8 mouse cellular contexts compared by ENCODE assay signal in genomic region chr17:24485090-24485860, GRCm38 (mm10). TPM values are rescaled to one million over a fixed set of nuclear protein-coding genes. Genes with fewer than 3 reads are reported as not detected.
DNase-seq lines count a peak whose midpoint lies in the region; ATAC-seq and TF ChIP-seq lines count a peak whose summit lies in the region.

No protein-coding gene starts in this region.

- ATAC-seq in forebrain, embryonic 16.5 days, result peak; percentile 14; the same call in 1 of the 2 replicates
- ATAC-seq in midbrain, embryonic 15.5 days (replicated peaks), result no peak
- no peak for ATAC-seq in lung, postnatal 0 days

- H3K9me3 ChIP-seq in forebrain, embryonic 16.5 days (ENCODE audit: control insufficient read depth, low read length), result no peaks in the 10 kb centered on the region
- H3K9me3 ChIP-seq in midbrain, embryonic 15.5 days, result no peaks in the 10 kb centered on the region
- H3K9me3 ChIP-seq in lung, postnatal 0 days (ENCODE audit: low read length), result no peaks in the 10 kb centered on the region

- H3K36me3 ChIP-seq in forebrain, embryonic 16.5 days (ENCODE audit: control insufficient read depth, insufficient read depth), result no peaks in the 10 kb centered on the region
- H3K36me3 ChIP-seq in midbrain, embryonic 15.5 days (replicated peaks), result no peaks in the 10 kb centered on the region
- H3K36me3 ChIP-seq in lung, postnatal 0 days (ENCODE audit: insufficient read depth, low read length), result no peaks in the 10 kb centered on the region

- no peak for TF ChIP-seq EP300 in lung, postnatal 0 days (IDR thresholded peaks at IDR 0.05)

- TF ChIP-seq CTCF in layer of hippocampus, adult 2 months (conservative IDR thresholded peaks at IDR 0.05), result no peak
- no peak for TF ChIP-seq CTCF in brain, embryonic 14.5 days (IDR thresholded peaks at IDR 0.05; ENCODE audit: borderline replicate concordance, extremely low read depth, insufficient read depth, insufficient read length)
- no peak for TF ChIP-seq CTCF in lung, postnatal 0 days (IDR thresholded peaks at IDR 0.05)

- 45% methylated on average over 11 of the region's 11 CpGs for WGBS in forebrain, embryonic 16.5 days
- WGBS in midbrain, embryonic 15.5 days, result 45% methylated on average over 11 of the region's 11 CpGs
- 51% methylated on average over 11 of the region's 11 CpGs for WGBS in lung, postnatal 0 days

- no peak overlapping the region for H3K4me3 ChIP-seq in layer of hippocampus, adult 2 months
- H3K4me3 ChIP-seq in forebrain, embryonic 16.5 days (replicated peaks; ENCODE audit: low read length), result no peak overlapping the region
- no peak overlapping the region for H3K4me3 ChIP-seq in midbrain, embryonic 15.5 days
- no peak overlapping the region for H3K4me3 ChIP-seq in lung, postnatal 0 days (ENCODE audit: low read depth, low read length)

- no peak for DNase-seq in layer of hippocampus, adult 2 months (ENCODE audit: low spot score in 2 of 2)
- DNase-seq in layer of hippocampus, adult 11-12 months (ENCODE audit: low spot score), result no peak
- peak; percentile 82 for DNase-seq in brain, embryonic 14.5 days (ENCODE audit: low read depth)
- DNase-seq in ovary, postnatal 10 days (ENCODE audit: low spot score), result no peak
- no peak for DNase-seq in lung, postnatal 0 days (ENCODE audit: low spot score)
- no peak for DNase-seq in left cerebral cortex, adult 11 months (ENCODE audit: low spot score)

- no peak for TF ChIP-seq POLR2A in brain, embryonic 14.5 days (IDR thresholded peaks at IDR 0.05; ENCODE audit: borderline replicate concordance, extremely low read depth, insufficient read depth, insufficient read length, poor library complexity, severe bottlenecking)

- H3K27me3 ChIP-seq in forebrain, embryonic 16.5 days (replicated peaks; ENCODE audit: control insufficient read depth, insufficient read depth, low read length), result no peaks in the 10 kb centered on the region
- no peaks in the 10 kb centered on the region for H3K27me3 ChIP-seq in midbrain, embryonic 15.5 days (replicated peaks)
- peaks cover 7% of the 10 kb centered on the region; the same call in 1 of the 2 replicates for H3K27me3 ChIP-seq in lung, postnatal 0 days (replicated peaks; ENCODE audit: insufficient read depth, low read length)

- H3K9ac ChIP-seq in forebrain, embryonic 16.5 days (replicated peaks; ENCODE audit: low read depth, low read length), result peak overlapping the region; percentile 31; the same call in 1 of the 2 replicates
- no peak overlapping the region; the same call in 1 of the 2 replicates for H3K9ac ChIP-seq in midbrain, embryonic 15.5 days
- H3K9ac ChIP-seq in lung, postnatal 0 days (replicated peaks; ENCODE audit: low read depth), result no peak overlapping the region

- H3K4me1 ChIP-seq in forebrain, embryonic 16.5 days (replicated peaks; ENCODE audit: control insufficient read depth, insufficient read depth, low read length), result peaks cover 24% of the 10 kb centered on the region
- H3K4me1 ChIP-seq in midbrain, embryonic 15.5 days, result peaks cover 30% of the 10 kb centered on the region
- H3K4me1 ChIP-seq in lung, postnatal 0 days (ENCODE audit: insufficient read depth, low read depth, low read length), result peaks cover 5% of the 10 kb centered on the region; the same call in 1 of the 2 replicates

- peak overlapping the region; percentile 36 for H3K27ac ChIP-seq in layer of hippocampus, adult 2 months
- peak overlapping the region; percentile 19; the same call in 1 of the 2 replicates for H3K27ac ChIP-seq in forebrain, embryonic 16.5 days (ENCODE audit: low read length)
- peak overlapping the region; percentile 26; the same call in 1 of the 2 replicates for H3K27ac ChIP-seq in midbrain, embryonic 15.5 days
- H3K27ac ChIP-seq in lung, postnatal 0 days (ENCODE audit: low read length), result no peak overlapping the region

- H3K4me2 ChIP-seq in forebrain, embryonic 16.5 days (ENCODE audit: low read length), result no peak overlapping the region
- H3K4me2 ChIP-seq in midbrain, embryonic 15.5 days, result no peak overlapping the region
- no peak overlapping the region for H3K4me2 ChIP-seq in lung, postnatal 0 days (replicated peaks; ENCODE audit: low read depth, low read length)

RNA-seq across cellular contexts. Expression of gene Caskin1, which starts 3.1 kb away (rescaled TPM):
- total RNA-seq in layer of hippocampus, adult 2 months (2021), result 100 to 1,000 TPM; 153 to 158 TPM
- 91.5 and 142 TPM in 2 replicates for polyA plus RNA-seq in brain, embryonic 14.5 days (2012; rRNA removed)
- polyA plus RNA-seq in forebrain, embryonic 16.5 days (2015; fragmentation: Nextera tagmentation; extraction: Ambion mirVana), result 18.8 and 30.4 TPM in 2 replicates
- polyA plus RNA-seq in midbrain, embryonic 15.5 days (2015; fragmentation: Nextera tagmentation; extraction: Ambion mirVana), result 50.3 and 52.9 TPM in 2 replicates
- 0.15 and 0.33 TPM in 2 replicates for polyA plus RNA-seq in lung, postnatal 0 days (2015; fragmentation: Nextera tagmentation; extraction: Ambion mirVana)

RNA-seq across cellular contexts. Expression of gene Mlst8, which starts 6.4 kb away (rescaled TPM):
- 10 to 100 TPM; 36.0 to 44.9 TPM for total RNA-seq in layer of hippocampus, adult 2 months (2021)
- 47.1 and 53.7 TPM in 2 replicates for polyA plus RNA-seq in brain, embryonic 14.5 days (2012; rRNA removed)
- 38.9 and 42.4 TPM in 2 replicates for polyA plus RNA-seq in forebrain, embryonic 16.5 days (2015; fragmentation: Nextera tagmentation; extraction: Ambion mirVana)
- polyA plus RNA-seq in midbrain, embryonic 15.5 days (2015; fragmentation: Nextera tagmentation; extraction: Ambion mirVana), result 40.6 and 43.7 TPM in 2 replicates
- polyA plus RNA-seq in lung, postnatal 0 days (2015; fragmentation: Nextera tagmentation; extraction: Ambion mirVana), result 13.0 and 14.4 TPM in 2 replicates

RNA-seq across cellular contexts. Expression of gene Bricd5, which starts 11.6 kb away (rescaled TPM):
- total RNA-seq in layer of hippocampus, adult 2 months (2021), result 1 to 10 TPM; 2.0 to 2.3 TPM
- 0.48 and 0.77 TPM in 2 replicates for polyA plus RNA-seq in brain, embryonic 14.5 days (2012; rRNA removed)
- 0.39 and 0.92 TPM in 2 replicates for polyA plus RNA-seq in forebrain, embryonic 16.5 days (2015; fragmentation: Nextera tagmentation; extraction: Ambion mirVana)
- 0.23 and 0.28 TPM in 2 replicates for polyA plus RNA-seq in midbrain, embryonic 15.5 days (2015; fragmentation: Nextera tagmentation; extraction: Ambion mirVana)
- polyA plus RNA-seq in lung, postnatal 0 days (2015; fragmentation: Nextera tagmentation; extraction: Ambion mirVana), result not detected in 2 replicates

RNA-seq across cellular contexts. Expression of gene Pgp, which starts 15.1 kb away (rescaled TPM):
- 10 to 100 TPM; 58.2 to 62.7 TPM for total RNA-seq in layer of hippocampus, adult 2 months (2021)
- 49.6 and 52.2 TPM in 2 replicates for polyA plus RNA-seq in brain, embryonic 14.5 days (2012; rRNA removed)
- polyA plus RNA-seq in forebrain, embryonic 16.5 days (2015; fragmentation: Nextera tagmentation; extraction: Ambion mirVana), result 50.5 and 54.0 TPM in 2 replicates
- 63.7 and 67.1 TPM in 2 replicates for polyA plus RNA-seq in midbrain, embryonic 15.5 days (2015; fragmentation: Nextera tagmentation; extraction: Ambion mirVana)
- 40.4 and 42.5 TPM in 2 replicates for polyA plus RNA-seq in lung, postnatal 0 days (2015; fragmentation: Nextera tagmentation; extraction: Ambion mirVana)

RNA-seq across cellular contexts. Expression of gene E4f1, which starts 15.2 kb away (rescaled TPM):
- 10 to 100 TPM; 34.0 to 39.4 TPM for total RNA-seq in layer of hippocampus, adult 2 months (2021)
- polyA plus RNA-seq in brain, embryonic 14.5 days (2012; rRNA removed), result 89.5 and 99.5 TPM in 2 replicates
- 37.9 and 54.0 TPM in 2 replicates for polyA plus RNA-seq in forebrain, embryonic 16.5 days (2015; fragmentation: Nextera tagmentation; extraction: Ambion mirVana)
- polyA plus RNA-seq in midbrain, embryonic 15.5 days (2015; fragmentation: Nextera tagmentation; extraction: Ambion mirVana), result 53.1 and 55.6 TPM in 2 replicates
- 15.7 and 17.5 TPM in 2 replicates for polyA plus RNA-seq in lung, postnatal 0 days (2015; fragmentation: Nextera tagmentation; extraction: Ambion mirVana)

Comparison
In these comparisons a context has a peak if more than half of its experiments do, and no peak if none do; other contexts are left out.
1. RNA of gene Caskin1, which starts 3.1 kb away (polyA plus RNA-seq): 91.5 to 142 TPM in brain, embryonic 14.5 days, 50.3 to 52.9 TPM in midbrain, embryonic 15.5 days and 18.8 to 30.4 TPM in forebrain, embryonic 16.5 days; 0.15 to 0.33 TPM in lung, postnatal 0 days; every median in the first group is over 10 times any median in the second.